Mouse (Mus musculus): ENCODE results near the gene Fam166a.

GRCm38 (mm10) chr2:25182664-25183063 is 35.9 kb upstream of the Fam166a start:
- TF ChIP-seq EP300 (optimal IDR thresholded peaks at IDR 0.05) (no peak), CTCF (IDR thresholded peaks at IDR 0.05; ENCODE audit: low read depth) (no peak)

All from stomach, postnatal 0 days (tissue).